Mouse (Mus musculus): ENCODE data around the gene Zfp740. TPM values are rescaled to one million over a fixed set of nuclear protein-coding genes. Genes with fewer than 3 reads are reported as not detected.

Gene Zfp740
- polyA plus RNA-seq, 1 experiment from 2014 or later: 62.7 TPM

DNA sequence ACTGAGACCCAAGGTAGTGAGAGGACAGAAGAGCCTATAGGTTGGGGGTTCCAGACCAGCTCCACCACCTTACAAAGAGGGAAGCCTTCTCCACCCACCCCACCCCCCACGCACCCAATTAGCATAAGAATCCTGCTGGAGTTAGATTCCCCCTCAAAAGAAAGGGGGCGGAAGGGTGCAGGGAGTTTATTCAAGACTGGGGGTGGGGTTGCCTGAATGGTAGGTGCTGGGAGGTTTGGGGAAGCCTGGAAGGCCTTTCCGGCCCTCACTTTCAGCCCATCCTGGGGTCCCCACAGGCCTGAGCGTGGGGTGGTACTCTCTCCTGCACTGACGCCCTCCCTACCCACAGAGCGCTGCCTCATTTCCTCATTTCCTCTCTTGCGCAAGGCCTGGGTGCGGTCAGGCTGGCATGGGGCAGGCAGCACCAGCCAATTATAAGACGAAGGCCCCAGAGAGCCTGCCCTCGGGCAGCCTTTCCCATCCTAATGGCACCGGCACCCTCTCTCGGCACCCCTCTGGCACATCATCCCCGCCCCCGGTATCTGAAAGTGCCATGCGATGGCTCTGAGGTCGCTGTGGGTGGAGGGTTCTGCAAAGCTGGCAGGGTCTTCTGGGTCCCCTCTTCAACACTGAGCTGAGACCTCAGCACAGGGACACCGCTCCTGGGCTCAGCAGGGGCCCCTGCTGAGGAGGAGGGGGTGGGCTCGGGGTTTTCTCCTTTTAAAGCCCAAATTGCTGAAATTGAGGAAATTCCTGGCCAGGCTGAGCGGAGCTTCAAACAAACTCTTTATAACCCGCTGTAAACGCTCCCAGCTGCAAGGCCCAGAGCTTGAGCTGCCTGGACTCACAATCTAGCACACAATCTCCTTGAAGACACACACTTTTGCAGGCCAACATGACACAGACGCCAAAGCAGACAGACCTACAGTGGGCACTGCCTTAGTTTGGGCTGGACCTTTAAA, 40.5 kb downstream of the Zfp740 start:
- Histone ChIP-seq H3K9me3 (replicated peaks) (no peaks in the 10 kb centered on the region), H3K4me3 (replicated peaks) (peak overlapping the region; percentile 50), H3K27me3 (no peaks in the 10 kb centered on the region), H3K4me1 (peaks cover 46% of the 10 kb centered on the region), H3K36me3 (peaks cover 33% of the 10 kb centered on the region), H3K9ac (peak overlapping the region; percentile 28; the same call in 1 of the 2 replicates), H3K4me2 (replicated peaks) (peak overlapping the region; percentile 76), H3K27ac (replicated peaks) (peak overlapping the region; percentile 96)
- WGBS: 5% methylated on average over 22 of the region's 22 CpGs
- ATAC-seq (ENCODE audit: insufficient number of reproducible peaks, low FRiP score, low TSS enrichment, low read depth): no peak

DNA sequence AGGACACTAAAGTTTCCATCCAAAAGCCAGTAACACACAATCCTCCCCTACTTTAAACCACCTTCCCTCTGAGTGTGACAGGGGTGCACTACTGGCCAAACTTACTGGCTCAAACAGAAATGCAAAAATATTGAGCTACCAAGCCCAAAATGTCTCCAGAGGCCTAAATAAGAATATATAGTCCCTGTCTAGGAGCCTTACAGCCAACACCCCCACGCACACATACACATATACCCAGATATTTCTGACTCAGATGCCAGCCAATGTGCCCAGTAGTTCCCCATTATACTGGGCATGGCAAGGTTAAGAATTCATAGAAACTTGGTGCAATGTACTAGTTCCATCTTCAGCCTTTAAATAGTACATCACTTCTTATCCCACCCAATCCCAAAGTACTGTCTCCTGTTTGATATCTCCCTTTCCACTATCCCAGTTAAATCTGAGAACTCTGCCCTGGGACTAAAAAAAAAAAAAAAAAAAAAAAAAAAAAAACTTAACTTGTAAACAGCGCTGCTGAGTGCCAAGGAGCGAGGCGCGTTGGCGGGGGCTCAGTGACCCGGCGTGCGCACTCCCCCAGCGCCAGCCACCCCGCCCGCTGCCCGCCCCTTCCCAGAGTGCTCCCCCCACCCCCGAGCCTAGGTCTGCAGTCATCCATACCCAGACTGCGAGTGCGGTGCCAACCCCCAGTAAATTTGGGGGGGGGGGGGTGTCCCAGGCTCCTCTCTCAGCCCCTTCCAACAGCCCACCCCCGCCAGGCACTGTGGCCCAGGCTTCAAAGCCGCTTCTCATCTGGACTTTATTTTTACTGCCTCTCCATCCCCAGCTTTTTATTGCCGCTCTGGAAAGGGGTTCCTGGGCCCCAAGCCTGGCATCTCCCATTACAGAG, 41.5 kb downstream of the Zfp740 start:
- no peaks in the 10 kb centered on the region for H3K27me3 ChIP-seq
- peak overlapping the region; percentile 50 for H3K4me3 ChIP-seq (replicated peaks)
- H3K4me1 ChIP-seq: peaks cover 57% of the 10 kb centered on the region
- peak overlapping the region; percentile 96 for H3K27ac ChIP-seq (replicated peaks)
- peaks cover 22% of the 10 kb centered on the region for H3K36me3 ChIP-seq
- H3K4me2 ChIP-seq (replicated peaks): peak overlapping the region; percentile 76
- peak overlapping the region; percentile 28; the same call in 1 of the 2 replicates for H3K9ac ChIP-seq
- 1% methylated on average over 19 of the region's 19 CpGs for WGBS
- H3K9me3 ChIP-seq (replicated peaks): no peaks in the 10 kb centered on the region
- no peak for ATAC-seq (ENCODE audit: insufficient number of reproducible peaks, low FRiP score, low TSS enrichment, low read depth)

- H3K4me1 ChIP-seq: peaks cover 66% of the 10 kb centered on the region
- WGBS: 2% methylated on average over 14 of the region's 14 CpGs
- no peak for ATAC-seq (ENCODE audit: insufficient number of reproducible peaks, low FRiP score, low TSS enrichment, low read depth)
Observed at GRCm38 (mm10) chr15:102245461-102245881, 42.4 kb downstream of the Zfp740 start.

GRCm38 (mm10) chr15:102245891-102246741, 43.1 kb downstream of the Zfp740 start:
- Histone ChIP-seq H3K9ac (peak overlapping the region; percentile 26), H3K27me3 (no peaks in the 10 kb centered on the region), H3K4me3 (replicated peaks) (peak overlapping the region; percentile 50), H3K4me2 (replicated peaks) (peak overlapping the region; percentile 76), H3K27ac (replicated peaks) (peak overlapping the region; percentile 96), H3K36me3 (peaks cover 17% of the 10 kb centered on the region), H3K9me3 (replicated peaks) (no peaks in the 10 kb centered on the region), H3K4me1 (peaks cover 70% of the 10 kb centered on the region)
- ATAC-seq (ENCODE audit: insufficient number of reproducible peaks, low FRiP score, low TSS enrichment, low read depth): peak; percentile 63
- under 1% methylated on average over 40 of the region's 44 CpGs for WGBS

More at GRCm38 (mm10) chr15:102245461-102245881, 42.4 kb downstream of the Zfp740 start:
- H3K9me3 ChIP-seq (replicated peaks): no peaks in the 10 kb centered on the region
- peaks cover 18% of the 10 kb centered on the region for H3K36me3 ChIP-seq
- H3K27me3 ChIP-seq: no peaks in the 10 kb centered on the region
- H3K4me3 ChIP-seq (replicated peaks): peak overlapping the region; percentile 50
- peak overlapping the region; percentile 26 for H3K9ac ChIP-seq
- H3K4me2 ChIP-seq (replicated peaks): peak overlapping the region; percentile 76
- peak overlapping the region; percentile 96 for H3K27ac ChIP-seq (replicated peaks)

- 1% methylated on average over 33 of the region's 35 CpGs for whole genome bisulfite sequencing
- peak overlapping the region; percentile 96 for H3K27ac ChIP-seq (replicated peaks)
- 0 out of 2 replicates have a peak overlapping the region, but pooled peaks have one; percentile 26 for H3K9ac ChIP-seq
- H3K4me2 ChIP-seq (replicated peaks): peak overlapping the region; percentile 76
- no peaks in the 10 kb centered on the region for H3K9me3 ChIP-seq (replicated peaks)
- peaks cover 77% of the 10 kb centered on the region for H3K4me1 ChIP-seq
- peak; percentile 73 for ATAC-seq (ENCODE audit: insufficient number of reproducible peaks, low FRiP score, low TSS enrichment, low read depth)
- H3K4me3 ChIP-seq (replicated peaks): peak overlapping the region; percentile 50
- no peaks in the 10 kb centered on the region for H3K27me3 ChIP-seq
- H3K36me3 ChIP-seq: peaks cover 17% of the 10 kb centered on the region
Observed at GRCm38 (mm10) chr15:102246866-102247251, 43.8 kb downstream of the Zfp740 start.

DNA sequence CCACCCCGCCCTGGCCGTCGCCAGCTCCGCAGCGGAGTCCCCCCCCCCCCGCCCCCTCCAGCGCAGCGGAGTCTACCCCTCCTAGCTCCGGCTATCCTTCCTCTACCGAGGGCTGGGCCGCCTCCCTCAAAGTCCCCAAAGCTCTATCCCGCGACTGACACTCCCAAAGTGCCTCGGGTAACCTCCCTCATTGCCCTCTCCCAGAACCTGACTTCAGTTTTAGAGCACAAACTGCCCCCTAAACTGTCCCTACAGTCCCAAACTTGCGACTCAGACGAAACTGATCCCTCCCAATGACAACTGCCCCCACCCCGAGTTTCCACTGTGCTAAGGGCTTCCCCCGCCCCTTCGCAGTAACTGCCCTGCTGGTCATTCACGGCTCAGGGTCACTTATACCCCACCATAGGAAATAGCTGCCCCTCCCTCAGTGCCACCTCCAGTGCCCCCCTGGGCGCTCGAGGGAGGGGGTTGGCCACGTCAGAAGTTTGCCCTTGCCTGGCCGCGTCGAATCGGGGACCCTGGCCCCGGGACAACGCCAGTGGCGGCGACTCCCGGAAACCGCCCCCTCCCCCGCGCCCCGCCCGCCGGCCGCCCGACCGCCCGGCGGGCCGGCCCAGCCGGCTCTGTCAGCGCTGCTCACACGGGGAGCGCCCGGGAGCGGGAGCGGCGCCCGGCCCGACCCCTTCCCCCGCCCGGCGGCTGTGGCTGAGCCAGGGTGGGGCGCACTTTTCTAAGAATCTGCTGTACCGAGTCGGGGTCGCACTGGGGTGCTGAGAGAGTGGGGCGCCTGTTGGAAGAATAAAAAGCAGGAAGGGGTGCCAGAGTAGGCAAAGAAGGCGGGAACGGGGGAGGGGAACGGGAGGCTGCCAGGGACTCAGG, 44.4 kb downstream of the Zfp740 start:
- Histone ChIP-seq H3K9ac (peak overlapping the region; percentile 1), H3K4me1 (peaks cover 82% of the 10 kb centered on the region), H3K27ac (replicated peaks) (peak overlapping the region; percentile 96), H3K4me3 (replicated peaks) (peak overlapping the region; percentile 50), H3K27me3 (no peaks in the 10 kb centered on the region), H3K9me3 (replicated peaks) (no peaks in the 10 kb centered on the region), H3K36me3 (peaks cover 22% of the 10 kb centered on the region), H3K4me2 (replicated peaks) (peak overlapping the region; percentile 76)
- WGBS: under 1% methylated on average over 60 of the region's 65 CpGs
- peak; percentile 71 for ATAC-seq (ENCODE audit: insufficient number of reproducible peaks, low FRiP score, low TSS enrichment, low read depth)

DNA sequence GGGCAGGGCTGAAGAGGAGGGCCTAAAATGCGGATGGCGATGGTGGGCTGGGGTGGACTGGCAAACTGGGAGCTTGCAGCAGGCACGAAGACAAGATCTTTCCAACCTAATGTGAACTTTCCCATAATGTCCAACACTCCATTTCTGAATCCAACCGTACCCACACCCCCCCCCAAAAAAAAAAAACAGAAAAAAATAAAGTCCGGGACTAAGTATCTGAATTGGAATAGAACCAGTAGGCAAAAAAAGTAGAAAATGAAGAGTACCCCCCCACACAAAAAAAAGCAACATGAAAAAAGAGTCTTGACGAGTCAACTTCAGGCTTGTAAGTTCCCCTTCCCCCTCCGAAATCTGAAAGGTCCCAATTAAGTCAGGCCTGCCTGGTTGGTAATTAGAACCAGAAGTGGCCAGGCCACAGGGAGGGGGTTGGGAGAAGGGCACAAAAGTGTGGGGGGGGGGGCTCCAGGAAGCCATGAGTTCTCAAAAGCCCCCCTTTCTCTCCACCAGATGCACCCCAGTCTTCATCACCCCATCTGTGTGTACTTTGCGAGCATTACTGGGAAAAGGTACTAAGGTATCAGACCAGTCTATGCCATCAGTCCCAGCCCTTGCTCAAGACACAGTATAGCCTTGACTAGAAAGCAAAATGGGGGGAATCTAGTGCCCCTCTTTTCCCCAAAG, 45.2 kb downstream of the Zfp740 start:
- Histone ChIP-seq H3K9me3 (replicated peaks) (no peaks in the 10 kb centered on the region), H3K4me3 (replicated peaks) (peak overlapping the region; percentile 50), H3K27ac (replicated peaks) (peak overlapping the region; percentile 96), H3K4me1 (peaks cover 81% of the 10 kb centered on the region), H3K27me3 (no peaks in the 10 kb centered on the region), H3K36me3 (peaks cover 28% of the 10 kb centered on the region), H3K4me2 (replicated peaks) (peak overlapping the region; percentile 76), H3K9ac (peak overlapping the region; percentile 1; the same call in 1 of the 2 replicates)
- WGBS: 5% methylated on average over 8 of the region's 8 CpGs
- no peak for ATAC-seq (ENCODE audit: insufficient number of reproducible peaks, low FRiP score, low TSS enrichment, low read depth)

GRCm38 (mm10) chr15:102248812-102249191, 45.8 kb downstream of the Zfp740 start:
- ATAC-seq (ENCODE audit: insufficient number of reproducible peaks, low FRiP score, low TSS enrichment, low read depth): no peak
- 0% methylated on average over 3 of the region's 3 CpGs for WGBS
- Histone ChIP-seq H3K9me3 (replicated peaks) (no peaks in the 10 kb centered on the region), H3K27ac (replicated peaks) (peak overlapping the region; percentile 96), H3K9ac (no peak overlapping the region), H3K36me3 (peaks cover 31% of the 10 kb centered on the region), H3K4me3 (replicated peaks) (peak overlapping the region; percentile 50), H3K4me1 (peaks cover 81% of the 10 kb centered on the region), H3K27me3 (no peaks in the 10 kb centered on the region), H3K4me2 (replicated peaks) (peak overlapping the region; percentile 76)

GRCm38 (mm10) chr15:102249251-102249691, 46.2 kb downstream of the Zfp740 start:
- Histone ChIP-seq H3K4me2 (replicated peaks) (peak overlapping the region; percentile 76), H3K27ac (replicated peaks) (peak overlapping the region; percentile 96), H3K9me3 (replicated peaks) (no peaks in the 10 kb centered on the region), H3K4me1 (peaks cover 81% of the 10 kb centered on the region), H3K27me3 (no peaks in the 10 kb centered on the region), H3K4me3 (replicated peaks) (peak overlapping the region; percentile 50), H3K36me3 (peaks cover 31% of the 10 kb centered on the region), H3K9ac (peak overlapping the region; percentile 31)
- 0 out of 2 replicates have a peak, but pooled peaks have one; percentile 2 for ATAC-seq (ENCODE audit: insufficient number of reproducible peaks, low FRiP score, low TSS enrichment, low read depth)
- 1% methylated on average over 13 of the region's 13 CpGs for WGBS

All from embryonic facial prominence, embryonic 15.5 days (tissue).